Mouse (Mus musculus): ENCODE measurements around the gene Sh2d5. TPM values are rescaled to one million over a fixed set of nuclear protein-coding genes. Genes with fewer than 3 reads are reported as not detected.
A peak's percentile ranks its signal among the peaks of the same experiment; 100 is the strongest.

The Sh2d5 gene
- polyA plus RNA-seq, 1 experiment = 0.23 TPM

DNA sequence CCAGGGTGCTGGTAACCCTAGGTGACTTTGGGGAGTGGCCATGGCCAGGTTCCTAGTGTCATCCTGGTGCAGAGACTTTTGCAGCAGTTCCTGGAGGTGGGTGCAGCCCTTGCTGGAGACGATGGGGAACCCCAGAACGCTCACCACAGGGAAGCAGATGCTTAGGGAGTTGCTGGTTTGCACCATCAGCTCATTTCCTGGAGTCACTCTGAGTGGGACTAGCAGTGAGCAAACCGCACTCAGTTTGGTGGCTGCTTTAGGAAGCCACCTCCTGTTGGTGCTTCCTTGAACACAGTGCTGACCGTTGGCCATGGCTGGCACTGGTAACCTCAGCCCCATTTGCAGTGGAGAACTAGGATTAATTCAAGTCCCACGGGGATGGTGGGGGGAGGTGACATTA is 9.3 kb downstream of the Sh2d5 start:
- Histone ChIP-seq H3K36me3 (ENCODE audit: control insufficient read depth, insufficient read depth, low read length) (no peaks in the 10 kb centered on the region), H3K4me1 (ENCODE audit: control insufficient read depth, insufficient read depth, low read length) (no peaks in the 10 kb centered on the region; the same call in 1 of the 2 replicates), H3K27ac (ENCODE audit: insufficient read depth, low read depth, low read length) (no peak overlapping the region), H3K27me3 (replicated peaks; ENCODE audit: control insufficient read depth, insufficient read depth, low read length) (no peaks in the 10 kb centered on the region), H3K4me3 (ENCODE audit: insufficient read depth, low read depth, low read length) (no peak overlapping the region)
- TF ChIP-seq POLR2A (IDR thresholded peaks at IDR 0.05; ENCODE audit: low read depth, low read length) (no peak), CTCF (conservative IDR thresholded peaks at IDR 0.05; ENCODE audit: insufficient read depth, insufficient read length, low read depth, low read length) (no peak)
- WGBS = 79% methylated on average over 5 of the region's 5 CpGs
- no peak for DNase-seq

DNA sequence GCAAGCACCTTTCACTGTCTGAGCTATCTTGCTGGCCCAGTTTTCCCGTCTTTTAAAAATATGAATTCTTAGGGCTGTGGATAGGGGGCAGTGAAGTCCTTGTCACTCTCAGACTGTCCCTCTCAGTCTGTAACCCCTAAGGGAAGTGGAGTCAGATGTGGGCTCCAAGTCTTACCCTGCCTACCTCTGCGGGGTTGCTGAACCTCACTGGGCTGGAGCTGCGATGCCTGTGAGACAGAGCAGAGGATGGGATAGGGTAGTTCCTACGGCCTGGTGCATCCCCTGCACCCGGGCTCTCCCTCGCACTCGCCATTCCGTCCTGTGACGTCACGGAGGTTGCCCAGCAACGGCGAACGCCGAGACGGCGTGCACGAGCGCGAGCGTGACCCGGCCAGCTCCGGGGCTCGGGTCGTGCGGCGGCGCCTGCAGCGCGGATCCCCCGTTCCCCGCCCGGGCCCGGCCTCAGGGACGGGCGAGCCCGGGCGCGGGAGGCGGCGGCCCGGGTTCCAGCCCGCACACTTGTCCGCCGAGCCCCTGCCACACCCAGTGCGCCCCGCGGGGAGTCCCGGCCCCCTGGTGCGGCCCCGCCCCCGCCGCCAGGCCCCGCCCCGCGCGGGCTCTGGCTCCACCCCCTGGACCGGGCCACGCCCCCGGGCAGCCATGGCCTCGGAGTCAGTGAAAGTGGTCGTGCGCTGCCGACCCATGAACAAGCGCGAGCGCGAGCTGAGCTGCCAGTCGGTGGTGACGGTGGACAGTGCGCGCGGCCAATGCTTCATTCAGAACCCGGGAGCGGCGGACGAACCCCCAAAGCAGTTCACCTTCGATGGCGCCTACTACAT is 11.9 kb downstream of the Sh2d5 start:
- H3K4me1 ChIP-seq (ENCODE audit: control insufficient read depth, insufficient read depth, low read length) = no peaks in the 10 kb centered on the region; the same call in 1 of the 2 replicates
- no peaks in the 10 kb centered on the region for H3K27me3 ChIP-seq (replicated peaks; ENCODE audit: control insufficient read depth, insufficient read depth, low read length)
- WGBS = under 1% methylated on average over 78 of the region's 78 CpGs
- no peak for TF ChIP-seq CTCF (conservative IDR thresholded peaks at IDR 0.05; ENCODE audit: insufficient read depth, insufficient read length, low read depth, low read length)
- TF ChIP-seq POLR2A (IDR thresholded peaks at IDR 0.05; ENCODE audit: low read depth, low read length) = no peak
- peak; percentile 86 for DNase-seq
- peak overlapping the region; percentile 65 for H3K4me3 ChIP-seq (ENCODE audit: insufficient read depth, low read depth, low read length)
- H3K36me3 ChIP-seq (ENCODE audit: control insufficient read depth, insufficient read depth, low read length) = no peaks in the 10 kb centered on the region
- H3K27ac ChIP-seq (ENCODE audit: insufficient read depth, low read depth, low read length) = no peak overlapping the region

DNA sequence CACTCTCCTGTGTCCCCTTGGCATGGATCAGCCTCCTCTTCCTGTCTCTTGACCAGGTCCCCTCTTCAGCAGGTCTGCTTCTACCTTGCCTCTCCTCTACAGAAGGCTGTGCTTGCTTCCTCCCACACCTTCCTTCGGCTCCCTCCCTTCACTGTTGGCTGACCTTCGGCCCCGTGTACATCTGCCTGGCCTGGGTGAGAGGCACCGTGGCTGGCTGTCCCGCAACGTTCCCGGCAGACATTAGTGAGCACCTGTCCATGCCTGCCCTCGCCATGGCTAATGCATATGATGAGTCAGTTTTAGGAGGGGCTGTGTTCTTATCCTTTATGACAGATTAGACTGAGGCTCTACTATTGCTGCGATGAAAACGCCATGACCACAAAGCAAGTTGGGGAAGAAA is 17.7 kb downstream of the Sh2d5 start:
- 63% methylated on average over 10 of the region's 10 CpGs for WGBS

GRCm38 (mm10) chr4:138272011-138272997 is 22.1 kb downstream of the Sh2d5 start:
- Histone ChIP-seq H3K27me3 (replicated peaks; ENCODE audit: control insufficient read depth, insufficient read depth, low read length) (no peaks in the 10 kb centered on the region), H3K27ac (ENCODE audit: insufficient read depth, low read depth, low read length) (no peak overlapping the region), H3K4me3 (ENCODE audit: insufficient read depth, low read depth, low read length) (no peak overlapping the region), H3K4me1 (ENCODE audit: control insufficient read depth, insufficient read depth, low read length) (no peaks in the 10 kb centered on the region), H3K36me3 (ENCODE audit: control insufficient read depth, insufficient read depth, low read length) (no peaks in the 10 kb centered on the region)
- no peak for DNase-seq
- TF ChIP-seq POLR2A (IDR thresholded peaks at IDR 0.05; ENCODE audit: low read depth, low read length) (no peak), CTCF (conservative IDR thresholded peaks at IDR 0.05; ENCODE audit: insufficient read depth, insufficient read length, low read depth, low read length) (no peak)
- 55% methylated on average over 14 of the region's 14 CpGs for WGBS

More for the DNA sequence above, 17.7 kb downstream of the Sh2d5 start:
- no peaks in the 10 kb centered on the region for H3K4me1 ChIP-seq (ENCODE audit: control insufficient read depth, insufficient read depth, low read length)
- H3K27ac ChIP-seq (ENCODE audit: insufficient read depth, low read depth, low read length) = no peak overlapping the region
- no peak for DNase-seq
- TF ChIP-seq POLR2A (IDR thresholded peaks at IDR 0.05; ENCODE audit: low read depth, low read length) = no peak
- no peak for TF ChIP-seq CTCF (conservative IDR thresholded peaks at IDR 0.05; ENCODE audit: insufficient read depth, insufficient read length, low read depth, low read length)
- no peaks in the 10 kb centered on the region for H3K36me3 ChIP-seq (ENCODE audit: control insufficient read depth, insufficient read depth, low read length)
- H3K27me3 ChIP-seq (replicated peaks; ENCODE audit: control insufficient read depth, insufficient read depth, low read length) = no peaks in the 10 kb centered on the region
- no peak overlapping the region for H3K4me3 ChIP-seq (ENCODE audit: insufficient read depth, low read depth, low read length)

DNA sequence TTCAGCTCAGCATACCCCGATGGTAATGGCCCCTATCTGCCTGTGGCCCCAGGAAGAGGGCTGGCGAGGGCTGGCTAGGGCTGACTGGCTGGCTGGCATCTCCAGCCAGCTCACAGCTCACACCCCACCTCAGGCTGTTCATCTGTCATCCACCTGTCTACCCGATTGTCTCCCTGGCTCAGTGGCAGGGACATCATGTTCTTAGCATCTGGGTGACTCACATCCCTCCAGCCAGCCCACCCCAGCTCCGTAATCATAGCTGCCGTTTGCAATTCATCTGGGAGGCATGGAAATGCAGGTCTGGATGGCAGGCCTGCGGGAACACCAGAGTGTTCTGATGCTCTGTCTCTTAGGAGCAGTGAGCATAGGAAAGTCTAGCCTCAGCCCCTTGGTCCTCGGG is 28.1 kb downstream of the Sh2d5 start:
- H3K36me3 ChIP-seq (ENCODE audit: control insufficient read depth, insufficient read depth, low read length) = no peaks in the 10 kb centered on the region
- no peaks in the 10 kb centered on the region for H3K27me3 ChIP-seq (replicated peaks; ENCODE audit: control insufficient read depth, insufficient read depth, low read length)
- TF ChIP-seq POLR2A (IDR thresholded peaks at IDR 0.05; ENCODE audit: low read depth, low read length) (no peak), CTCF (conservative IDR thresholded peaks at IDR 0.05; ENCODE audit: insufficient read depth, insufficient read length, low read depth, low read length) (no peak)
- no peak overlapping the region for H3K4me3 ChIP-seq (ENCODE audit: insufficient read depth, low read depth, low read length)
- H3K4me1 ChIP-seq (ENCODE audit: control insufficient read depth, insufficient read depth, low read length) = no peaks in the 10 kb centered on the region
- no peak for DNase-seq
- 64% methylated on average over 7 of the region's 7 CpGs for WGBS
- no peak overlapping the region for H3K27ac ChIP-seq (ENCODE audit: insufficient read depth, low read depth, low read length)

DNA sequence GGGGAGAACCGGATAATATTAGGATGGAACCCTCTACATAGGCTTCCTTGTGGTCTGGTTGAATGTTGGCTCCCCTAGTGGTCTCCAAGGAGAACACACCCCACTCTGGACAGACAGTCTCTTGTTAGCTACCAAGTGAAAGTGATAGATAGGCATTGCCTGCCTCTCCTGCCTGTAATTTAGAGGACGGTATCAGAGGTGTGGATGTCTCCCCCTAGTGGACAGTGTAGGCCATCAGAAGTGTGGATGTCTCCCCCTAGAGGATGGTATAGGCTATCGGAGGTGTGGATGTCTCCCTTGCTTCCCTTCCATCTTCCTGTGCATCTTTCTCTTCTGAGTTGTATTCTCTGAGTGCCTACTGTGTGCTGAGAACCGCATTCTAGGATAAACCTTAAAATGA is 32.6 kb downstream of the Sh2d5 start:
- Histone ChIP-seq H3K4me1 (ENCODE audit: control insufficient read depth, insufficient read depth, low read length) (no peaks in the 10 kb centered on the region), H3K36me3 (ENCODE audit: control insufficient read depth, insufficient read depth, low read length) (no peaks in the 10 kb centered on the region), H3K27me3 (replicated peaks; ENCODE audit: control insufficient read depth, insufficient read depth, low read length) (no peaks in the 10 kb centered on the region), H3K4me3 (ENCODE audit: insufficient read depth, low read depth, low read length) (no peak overlapping the region), H3K27ac (ENCODE audit: insufficient read depth, low read depth, low read length) (no peak overlapping the region)
- DNase-seq = peak; percentile 71
- TF ChIP-seq CTCF (conservative IDR thresholded peaks at IDR 0.05; ENCODE audit: insufficient read depth, insufficient read length, low read depth, low read length) (peak; percentile 100; the same call in 1 of the 2 replicates), POLR2A (IDR thresholded peaks at IDR 0.05; ENCODE audit: low read depth, low read length) (no peak)
- WGBS = 20% methylated on average over 4 of the region's 4 CpGs
